Mouse (Mus musculus) E14TG2a.4 (cell line): ENCODE results near the gene Spint3.

Experiments used
- H3K27me3 ChIP-seq: 2 replicates; pipeline ENCODE4 v1.6.1; 2014; ENCODE audit warnings: low read length, control low read depth; ENCODE audit not compliant: insufficient read depth
- H3K36me3 ChIP-seq: 2 replicates; pipeline ENCODE4 v1.6.1; 2014; ENCODE audit warnings: low read length, control low read depth; ENCODE audit not compliant: insufficient read depth
- H3K4me1 ChIP-seq: replicated peaks from 2 replicates; pipeline ENCODE4 v1.6.1; 2014; ENCODE audit warnings: low read depth, low read length, control low read depth
- H3K4me3 ChIP-seq: replicated peaks from 2 replicates; pipeline ENCODE4 v1.5.1; 2014; ENCODE audit warnings: mild to moderate bottlenecking, low read length
- H3K9me3 ChIP-seq: 2 replicates; pipeline ENCODE4 v1.6.1; 2014; ENCODE audit warnings: low read length, control low read depth
- CTCF ChIP-seq: conservative IDR thresholded peaks from 2 replicates; pipeline ENCODE4 v1.5.1; 2014; ENCODE audit warnings: low read length
- NANOG ChIP-seq: IDR thresholded peaks from 2 replicates; pipeline ENCODE4 v1.6.1; 2014; ENCODE audit warnings: borderline replicate concordance, low read length, mixed read lengths
- POU5F1 ChIP-seq: IDR thresholded peaks from 2 replicates; pipeline ENCODE4 v1.6.1; 2014; ENCODE audit warnings: low read length, borderline replicate concordance

Gene Spint3

DNA sequence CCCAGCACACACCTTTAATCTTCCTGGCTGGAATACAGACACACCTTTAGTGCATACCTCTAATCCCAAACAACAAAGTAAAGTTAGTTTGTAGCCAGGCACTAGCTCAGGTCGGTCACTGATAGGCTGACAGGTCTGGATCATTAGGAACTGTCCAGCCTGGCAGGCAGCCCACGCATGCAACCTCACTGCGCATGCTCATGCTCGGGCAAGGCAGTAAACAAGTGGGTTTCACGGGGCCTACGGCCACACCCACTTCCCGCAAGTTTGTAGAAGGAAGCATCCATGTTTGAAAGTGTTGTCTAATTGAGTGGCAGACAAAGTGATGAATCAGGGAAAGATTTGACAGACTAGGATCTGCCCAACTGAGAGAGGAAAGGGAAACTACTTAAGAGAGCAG is 30.7 kb downstream of the Spint3 start:
- Histone ChIP-seq H3K9me3 (peaks cover 12% of the 10 kb centered on the region), H3K36me3 (no peaks in the 10 kb centered on the region), H3K27me3 (peaks cover 11% of the 10 kb centered on the region), H3K4me3 (no peak overlapping the region), H3K4me1 (peaks cover 14% of the 10 kb centered on the region)
- TF ChIP-seq POU5F1 = no peak
- no peak for TF ChIP-seq CTCF

DNA sequence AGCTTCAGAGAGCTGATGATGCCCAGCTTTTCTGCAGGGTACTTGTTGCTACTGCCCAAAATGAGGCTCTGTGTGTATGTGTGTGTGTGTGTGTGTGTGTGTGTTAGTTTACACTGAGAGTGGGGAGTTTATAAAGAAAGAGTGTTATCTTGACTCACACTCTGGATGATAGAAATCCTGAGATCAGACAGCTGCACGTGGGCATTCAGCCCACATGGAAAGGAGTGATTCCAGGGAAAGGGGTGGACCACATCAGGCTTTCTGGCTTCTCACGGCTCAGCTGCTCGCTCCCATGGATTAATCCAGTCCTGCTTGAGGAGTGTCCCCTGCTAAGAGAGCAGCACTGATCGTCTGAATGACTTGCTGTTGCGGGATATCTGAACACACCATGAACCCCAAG is 31.1 kb downstream of the Spint3 start:
- Histone ChIP-seq H3K4me1 (peaks cover 17% of the 10 kb centered on the region), H3K9me3 (peaks cover 12% of the 10 kb centered on the region), H3K4me3 (no peak overlapping the region), H3K36me3 (no peaks in the 10 kb centered on the region), H3K27me3 (peaks cover 11% of the 10 kb centered on the region)
- TF ChIP-seq NANOG = no peak
- TF ChIP-seq POU5F1 = no peak
- TF ChIP-seq CTCF = no peak

DNA sequence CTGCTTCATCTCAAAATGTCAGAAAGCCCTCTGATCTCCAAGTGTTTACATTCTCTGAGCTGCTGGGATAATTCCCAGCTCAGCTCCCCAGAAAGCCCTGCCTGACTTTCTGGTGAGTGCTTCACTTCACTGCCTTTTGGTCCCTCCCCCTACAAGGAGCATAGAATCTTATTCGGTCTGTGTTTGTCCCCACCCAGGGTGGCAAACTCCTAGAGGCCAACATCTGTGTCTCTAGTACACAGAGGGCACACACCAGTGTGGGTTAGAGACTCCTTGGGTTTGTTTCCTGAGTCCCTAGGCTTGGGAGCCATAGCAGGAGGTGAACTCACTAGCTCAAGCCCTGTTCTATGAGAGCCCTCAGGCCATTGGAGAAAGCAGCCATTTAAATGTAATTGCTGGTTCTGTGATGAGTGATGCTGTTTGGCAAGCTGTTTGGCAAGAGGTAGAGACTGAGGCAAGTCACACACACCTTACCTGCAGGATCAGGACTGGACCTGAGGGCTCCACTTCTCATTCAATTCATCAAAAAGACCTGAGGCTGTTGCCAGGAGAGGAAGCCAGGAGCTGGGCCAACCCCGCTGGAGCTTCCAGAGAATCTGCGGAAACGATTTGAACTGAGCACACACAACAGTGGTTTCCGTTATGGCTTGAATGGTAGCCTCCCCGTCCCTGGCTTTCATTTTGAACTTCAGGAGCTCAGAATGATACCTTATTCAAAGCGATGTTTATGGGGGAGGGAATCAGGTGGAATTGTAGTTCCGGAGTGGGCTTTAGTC is 32.4 kb downstream of the Spint3 start:
- Histone ChIP-seq H3K9me3 (peaks cover 12% of the 10 kb centered on the region), H3K27me3 (peaks cover 11% of the 10 kb centered on the region), H3K4me3 (no peak overlapping the region), H3K4me1 (peaks cover 22% of the 10 kb centered on the region), H3K36me3 (no peaks in the 10 kb centered on the region)
- TF ChIP-seq CTCF (no peak), NANOG (no peak), POU5F1 (no peak)

DNA sequence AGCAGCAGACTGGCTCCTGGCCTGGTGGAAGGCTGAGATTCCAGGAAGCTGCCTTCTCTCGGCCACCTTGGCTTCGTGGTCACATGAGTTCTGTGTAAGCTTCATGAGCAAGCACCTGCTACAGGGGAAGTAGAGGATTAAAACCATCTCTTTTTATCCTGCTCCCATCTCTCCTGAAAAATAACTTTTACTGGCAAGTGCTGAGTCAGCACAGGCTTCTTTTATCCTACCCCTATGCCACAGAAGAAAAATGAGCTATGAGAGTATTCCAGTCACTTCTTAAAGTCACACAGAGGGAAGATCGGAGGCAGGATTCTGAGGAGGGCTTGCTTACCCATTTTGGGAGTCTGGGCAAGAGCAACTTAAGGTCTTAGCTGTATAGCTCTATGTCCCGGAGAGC is 36.3 kb downstream of the Spint3 start:
- TF ChIP-seq POU5F1 = no peak
- TF ChIP-seq CTCF = no peak
- no peak for TF ChIP-seq NANOG
- H3K36me3 ChIP-seq = no peaks in the 10 kb centered on the region
- H3K9me3 ChIP-seq = no peaks in the 10 kb centered on the region
- H3K4me3 ChIP-seq = no peak overlapping the region
- H3K4me1 ChIP-seq = peaks cover 42% of the 10 kb centered on the region
- H3K27me3 ChIP-seq = peaks cover 6% of the 10 kb centered on the region

DNA sequence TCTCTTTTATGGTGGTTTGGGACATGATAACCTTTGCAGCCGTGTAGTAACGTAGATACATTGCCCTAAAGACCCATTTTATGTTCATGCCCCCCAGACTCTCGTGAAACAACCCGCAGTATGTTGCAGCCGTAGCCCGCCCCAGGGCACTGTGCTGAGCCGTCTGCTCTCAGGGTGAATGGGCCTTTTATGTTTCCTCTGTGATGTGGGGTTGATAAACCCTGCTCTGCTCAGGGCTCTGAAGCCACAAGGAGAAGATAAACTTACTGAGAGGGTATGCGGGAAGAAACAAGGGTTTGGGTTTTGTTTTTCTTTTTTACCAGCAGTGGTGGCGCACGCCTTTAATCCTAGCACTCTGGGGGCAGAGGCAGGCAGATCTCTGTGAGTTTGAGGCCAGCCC is 38.9 kb downstream of the Spint3 start:
- H3K4me1 ChIP-seq = peaks cover 39% of the 10 kb centered on the region
- H3K27me3 ChIP-seq = 0 out of 2 replicates have a peak, but pooled peaks cover under 1% of the 10 kb centered on the region
- TF ChIP-seq POU5F1 = no peak
- no peak for TF ChIP-seq CTCF
- no peak for TF ChIP-seq NANOG
- no peaks in the 10 kb centered on the region for H3K36me3 ChIP-seq
- no peak overlapping the region; the same call in 1 of the 2 replicates for H3K4me3 ChIP-seq
- no peaks in the 10 kb centered on the region for H3K9me3 ChIP-seq

DNA sequence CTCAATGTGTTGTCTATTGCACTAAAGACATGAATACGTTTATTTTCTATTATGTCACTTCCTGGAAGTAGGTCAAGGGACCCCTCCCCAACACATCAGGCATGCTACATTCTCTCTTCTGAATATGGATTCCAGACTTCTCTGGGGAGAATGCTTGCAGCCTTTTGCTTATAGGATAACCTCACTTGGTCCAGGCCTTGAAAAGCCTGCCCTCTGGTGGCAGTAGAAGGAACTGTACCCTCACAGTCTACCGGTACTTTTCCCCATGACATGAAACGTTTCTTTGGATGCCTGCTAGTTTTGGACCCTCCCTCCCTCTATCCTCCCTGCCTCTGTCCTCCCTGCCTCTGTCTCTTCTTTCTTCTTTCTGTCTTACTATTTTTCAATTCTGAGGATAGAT is 42.1 kb downstream of the Spint3 start:
- Histone ChIP-seq H3K36me3 (no peaks in the 10 kb centered on the region), H3K27me3 (no peaks in the 10 kb centered on the region), H3K4me3 (no peak overlapping the region), H3K4me1 (peaks cover 31% of the 10 kb centered on the region), H3K9me3 (peaks cover 19% of the 10 kb centered on the region)
- TF ChIP-seq NANOG (no peak), CTCF (peak; percentile 96)

DNA sequence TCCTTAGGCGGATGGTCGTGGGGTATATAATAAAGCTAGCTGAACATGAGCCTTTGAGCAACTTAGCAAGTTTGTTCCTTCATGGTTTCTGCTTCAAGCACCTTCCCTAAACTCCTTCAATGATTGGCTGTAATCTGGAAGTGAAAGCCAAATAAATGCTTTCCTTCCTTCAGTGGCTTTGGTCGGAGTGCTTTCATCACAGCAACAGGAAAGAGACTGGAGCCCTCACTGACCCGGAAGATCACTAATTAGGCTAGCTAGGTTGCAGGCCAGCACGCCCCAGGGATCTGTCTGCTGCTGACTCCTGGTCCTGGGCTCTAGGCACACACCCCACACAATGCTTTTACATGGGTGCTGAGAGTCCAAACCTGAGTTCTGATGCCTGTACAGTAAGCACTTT is 44.7 kb downstream of the Spint3 start:
- Histone ChIP-seq H3K4me1 (peaks cover 19% of the 10 kb centered on the region), H3K36me3 (no peaks in the 10 kb centered on the region), H3K27me3 (no peaks in the 10 kb centered on the region), H3K4me3 (no peak overlapping the region), H3K9me3 (peaks cover 41% of the 10 kb centered on the region)
- no peak for TF ChIP-seq NANOG
- TF ChIP-seq CTCF = no peak
- no peak for TF ChIP-seq POU5F1

DNA sequence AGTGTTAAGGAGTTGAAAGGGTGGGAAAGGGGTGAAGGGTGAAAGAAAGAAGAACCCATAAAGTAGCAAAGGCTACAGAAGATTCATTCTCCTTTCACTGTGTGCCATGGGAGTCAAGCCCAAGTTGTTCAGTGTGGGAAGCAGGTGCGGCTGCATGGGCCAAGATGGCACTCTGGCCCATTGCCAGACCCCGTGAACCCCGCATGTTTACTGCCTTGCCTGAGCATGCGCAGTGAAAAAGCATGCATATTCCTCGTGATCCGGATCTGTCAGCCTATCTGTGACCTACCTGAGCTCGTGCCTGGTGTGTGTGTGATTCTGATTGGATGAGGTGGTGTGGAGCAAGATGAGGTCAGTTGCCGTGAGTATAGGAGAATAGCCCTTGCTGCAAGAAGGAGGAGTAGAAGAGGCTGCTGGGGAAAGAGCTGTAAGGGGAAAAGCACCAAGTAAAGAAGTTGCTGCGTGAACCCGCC is 49.9 kb downstream of the Spint3 start:
- Histone ChIP-seq H3K9me3 (peaks cover 49% of the 10 kb centered on the region), H3K27me3 (no peaks in the 10 kb centered on the region), H3K36me3 (no peaks in the 10 kb centered on the region), H3K4me1 (peaks cover 32% of the 10 kb centered on the region), H3K4me3 (no peak overlapping the region)
- TF ChIP-seq NANOG (no peak), POU5F1 (no peak), CTCF (no peak)

DNA sequence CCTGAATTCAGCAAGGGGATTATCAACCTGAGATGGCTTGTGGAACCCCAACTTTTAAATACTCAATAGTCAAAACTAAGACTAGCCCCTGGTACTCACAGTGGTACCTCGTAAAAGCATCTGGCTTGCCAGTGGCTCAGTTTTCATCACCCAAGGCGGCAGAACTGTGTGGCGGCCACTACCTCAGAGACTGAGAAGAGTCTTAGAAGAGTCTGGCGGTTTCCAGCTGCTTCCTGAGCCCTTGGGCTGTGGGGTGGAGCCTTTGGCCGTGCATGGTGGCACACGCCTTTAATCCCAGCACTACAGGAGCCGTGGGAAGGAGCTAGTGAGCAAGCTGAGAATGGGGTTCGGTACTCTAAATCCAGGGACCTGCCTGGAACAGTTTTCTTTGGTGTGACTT is 51.0 kb downstream of the Spint3 start:
- H3K4me1 ChIP-seq = peaks cover 36% of the 10 kb centered on the region
- peaks cover 41% of the 10 kb centered on the region for H3K9me3 ChIP-seq
- peak overlapping the region; percentile 55 for H3K4me3 ChIP-seq
- no peak for TF ChIP-seq NANOG
- no peak for TF ChIP-seq POU5F1
- no peak for TF ChIP-seq CTCF
- H3K36me3 ChIP-seq = no peaks in the 10 kb centered on the region
- H3K27me3 ChIP-seq = no peaks in the 10 kb centered on the region
